Mouse (Mus musculus) inflammation-experienced regulatory T-cells, adult 6 months (primary cell): ENCODE results near the gene 4930562C15Rik. TPM values are rescaled to one million over a fixed set of nuclear protein-coding genes. Genes with fewer than 3 reads are reported as not detected.
A peak's percentile ranks its signal among the peaks of the same experiment; 100 is the strongest.

Experiments used
- ATAC-seq: one replicate; pipeline ENCODE4 v1.8.0; 2017
- polyA plus RNA-seq, 3 experiments: library from polyadenylated mRNA; unstranded; fragments of 100-300 nt; shearing (Covaris generic); gene quantifications; one replicate each; pipeline ENCODE4 v1.2.1; 2017

Gene 4930562C15Rik
- polyA plus RNA-seq, 3 experiments from 2014 or later = 0.79 to 2.9 (median 1.3) TPM

- ATAC-seq = peak; percentile 79
These were observed 27.8 kb downstream of the 4930562C15Rik start for GRCm38 (mm10) chr16:4862863-4863483.

GRCm38 (mm10) chr16:4863742-4864141 lies 28.5 kb downstream of the 4930562C15Rik start:
- ATAC-seq = no peak

GRCm38 (mm10) chr16:4866101-4866695 lies 31.0 kb downstream of the 4930562C15Rik start:
- ATAC-seq = no peak

- no peak for ATAC-seq
These were observed 35.3 kb downstream of the 4930562C15Rik start for GRCm38 (mm10) chr16:4870490-4870889.

GRCm38 (mm10) chr16:4871926-4872325 lies 36.7 kb downstream of the 4930562C15Rik start:
- ATAC-seq = no peak

GRCm38 (mm10) chr16:4875198-4876032 lies 40.2 kb downstream of the 4930562C15Rik start:
- ATAC-seq = no peak

- no peak for ATAC-seq
These were observed 40.9 kb downstream of the 4930562C15Rik start for GRCm38 (mm10) chr16:4876033-4876680.

GRCm38 (mm10) chr16:4877195-4877594 lies 42.0 kb downstream of the 4930562C15Rik start:
- no peak for ATAC-seq

- no peak for ATAC-seq
These were observed 42.5 kb downstream of the 4930562C15Rik start for GRCm38 (mm10) chr16:4877701-4878100.

- peak; percentile 12 for ATAC-seq
These were observed 43.1 kb downstream of the 4930562C15Rik start for GRCm38 (mm10) chr16:4878192-4878885.

- peak; percentile 41 for ATAC-seq
These were observed 44.0 kb downstream of the 4930562C15Rik start for GRCm38 (mm10) chr16:4879101-4879707.

GRCm38 (mm10) chr16:4879708-4880124 lies 44.5 kb downstream of the 4930562C15Rik start:
- ATAC-seq = peak; percentile 47

- peak; percentile 79 for ATAC-seq
These were observed 45.1 kb downstream of the 4930562C15Rik start, which contains the start of gene Ubald1 for GRCm38 (mm10) chr16:4880136-4880825. Ubald1 (minus strand) TSS chr16:4880315.

GRCm38 (mm10) chr16:4881400-4882351 lies 46.5 kb downstream of the 4930562C15Rik start:
- no peak for ATAC-seq

GRCm38 (mm10) chr16:4884930-4885329 lies 49.7 kb downstream of the 4930562C15Rik start:
- no peak for ATAC-seq

GRCm38 (mm10) chr16:4885760-4886689 lies 50.8 kb downstream of the 4930562C15Rik start, which contains the start of gene Mgrn1:
Mgrn1 (plus strand) TSS chr16:4886249.
- ATAC-seq = peak; percentile 56

GRCm38 (mm10) chr16:4886690-4887020 lies 51.4 kb downstream of the 4930562C15Rik start:
- ATAC-seq = peak; percentile 32

- ATAC-seq = no peak
These were observed 55.0 kb downstream of the 4930562C15Rik start for GRCm38 (mm10) chr16:4890201-4890709.
